Mouse (Mus musculus): ENCODE measurements around the gene Ralgps1.

DNA sequence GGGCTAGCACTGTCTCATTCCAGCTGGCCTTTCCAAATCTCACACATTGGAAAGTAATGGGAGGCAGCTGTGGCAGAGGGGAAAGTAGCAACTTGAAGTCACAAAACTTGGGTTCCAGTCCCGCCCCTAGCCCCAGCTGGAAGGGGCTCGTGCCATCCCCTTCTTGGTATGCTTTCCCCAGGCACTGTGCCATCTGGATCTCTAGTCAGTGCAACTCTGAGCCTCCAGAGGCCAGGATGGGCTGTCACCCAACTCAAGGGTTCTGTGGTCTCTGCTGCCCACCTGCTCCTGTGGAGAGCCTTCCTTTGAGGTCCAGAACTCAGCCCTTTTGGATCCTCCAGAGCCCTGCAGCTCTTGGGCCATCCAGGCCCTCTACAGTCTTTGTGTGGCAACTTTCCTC is 209.2 kb downstream of the Ralgps1 start:
- TF ChIP-seq POLR2A (IDR thresholded peaks at IDR 0.05; ENCODE audit: extremely low read depth, insufficient read depth, low read length) (no peak), CTCF (IDR thresholded peaks at IDR 0.05; ENCODE audit: extremely low read depth, insufficient read depth, low read length) (no peak)
